Mouse (Mus musculus): ENCODE measurements around the gene Atxn7. TPM values are rescaled to one million over a fixed set of nuclear protein-coding genes. Genes with fewer than 3 reads are reported as not detected.
A peak's percentile ranks its signal among the peaks of the same experiment; 100 is the strongest.

Atxn7 gene
- polyA plus RNA-seq, 2 experiments: 1.1 to 3.0 TPM

GRCm38 (mm10) chr14:14009712-14010111 is 48.5 kb downstream of the Atxn7 start:
- Histone ChIP-seq H3K9ac (replicated peaks) (no peak overlapping the region), H3K27me3 (ENCODE audit: control insufficient read depth, insufficient read depth, low read length) (no peaks in the 10 kb centered on the region), H3K9me3 (ENCODE audit: control insufficient read depth, low read length) (no peaks in the 10 kb centered on the region), H3K4me2 (ENCODE audit: low read depth) (no peak overlapping the region), H3K4me3 (ENCODE audit: insufficient read depth in 1 of 2, low read depth in 2 of 2, low read length in 2 of 2) (no peak overlapping the region), H3K36me3 (replicated peaks; ENCODE audit: control insufficient read depth, insufficient read depth, low read depth) (no peaks in the 10 kb centered on the region), H3K27ac (no peak overlapping the region), H3K4me1 (replicated peaks; ENCODE audit: control insufficient read depth in 2 of 2, insufficient read depth in 2 of 2, low read length in 1 of 2) (peaks cover 4 to 7% of the 10 kb centered on the region in 2 experiments)
- 24% methylated on average over 6 of the region's 6 CpGs for WGBS (ENCODE audit: insufficient replicate concordance)
- ATAC-seq (ENCODE audit: insufficient read depth): no peak
- no peak for DNase-seq (ENCODE audit: low read depth in 3 of 3, low spot score in 3 of 3)
- TF ChIP-seq EP300 (IDR thresholded peaks at IDR 0.05; ENCODE audit: low read depth): no peak
- TF ChIP-seq CTCF (IDR thresholded peaks at IDR 0.05; ENCODE audit: low read depth): no peak

DNA sequence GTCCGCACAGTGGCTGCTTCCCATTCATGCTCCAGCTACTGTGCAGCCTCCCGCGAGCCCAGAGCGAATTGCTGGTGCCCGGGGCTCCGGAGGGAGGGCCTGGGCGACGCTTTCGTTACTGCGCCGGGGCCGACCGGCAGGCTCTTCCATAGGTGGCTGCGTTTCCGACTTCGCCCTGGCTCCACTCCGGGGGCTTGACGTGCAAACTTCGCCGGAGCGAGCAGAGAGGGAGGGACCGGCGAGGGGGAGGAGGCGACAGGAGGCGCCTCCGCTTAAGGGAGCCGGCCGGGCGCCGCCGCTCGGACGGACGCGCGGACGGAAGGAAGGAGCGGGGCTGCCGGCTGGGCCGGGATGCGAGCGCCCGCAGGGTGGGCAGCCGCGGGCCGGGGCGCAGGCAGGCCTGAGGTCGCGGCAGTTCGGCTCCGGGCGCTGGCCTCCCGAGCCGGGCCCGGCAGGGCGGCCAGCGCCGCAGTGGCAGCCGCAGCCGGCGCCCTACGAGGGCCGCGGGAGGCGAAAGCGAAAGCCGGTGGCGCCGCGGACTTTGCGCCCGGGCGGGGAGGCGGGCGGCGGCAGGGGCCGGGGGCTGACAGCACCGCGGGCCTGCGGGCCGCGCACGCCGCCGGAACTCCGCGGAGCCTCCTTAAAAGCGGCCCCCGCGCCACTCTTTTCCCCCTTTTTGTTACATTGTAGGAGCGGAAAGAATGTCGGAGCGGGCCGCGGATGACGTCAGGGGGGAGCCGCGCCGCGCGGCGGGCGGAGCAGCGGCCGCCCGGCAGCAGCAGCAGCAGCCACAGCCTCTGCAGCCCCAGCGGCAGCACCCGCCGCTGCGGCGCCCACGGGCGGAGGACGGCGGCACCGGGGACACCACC is 51.4 kb downstream of the Atxn7 start:
- H3K4me2 ChIP-seq (ENCODE audit: low read depth): peak overlapping the region; percentile 93
- TF ChIP-seq CTCF (IDR thresholded peaks at IDR 0.05; ENCODE audit: low read depth): no peak; the same call in 1 of the 2 replicates
- TF ChIP-seq EP300 (IDR thresholded peaks at IDR 0.05; ENCODE audit: low read depth): no peak
- H3K4me3 ChIP-seq (ENCODE audit: insufficient read depth in 1 of 2, low read depth in 2 of 2, low read length in 2 of 2): peak overlapping the region; percentile 93 to 96
- peak overlapping the region; percentile 94 for H3K9ac ChIP-seq (replicated peaks)
- DNase-seq (ENCODE audit: low read depth in 3 of 3, low spot score in 3 of 3) (peak; percentile 51 to 61 (median 60)), ATAC-seq (ENCODE audit: insufficient read depth) (peak; percentile 85)
- H3K4me1 ChIP-seq (replicated peaks; ENCODE audit: control insufficient read depth in 2 of 2, insufficient read depth in 2 of 2, low read length in 1 of 2): peaks cover 4 to 7% of the 10 kb centered on the region in 2 experiments
- no peaks in the 10 kb centered on the region for H3K9me3 ChIP-seq (ENCODE audit: control insufficient read depth, low read length)
- H3K36me3 ChIP-seq (replicated peaks; ENCODE audit: control insufficient read depth, insufficient read depth, low read depth): no peaks in the 10 kb centered on the region
- peak overlapping the region; percentile 58 for H3K27ac ChIP-seq
- WGBS (ENCODE audit: insufficient replicate concordance): under 1% methylated on average over 101 of the region's 116 CpGs
- no peaks in the 10 kb centered on the region for H3K27me3 ChIP-seq (ENCODE audit: control insufficient read depth, insufficient read depth, low read length)

GRCm38 (mm10) chr14:14013252-14013711 is 52.0 kb downstream of the Atxn7 start:
- TF ChIP-seq CTCF (IDR thresholded peaks at IDR 0.05; ENCODE audit: low read depth) (no peak), EP300 (IDR thresholded peaks at IDR 0.05; ENCODE audit: low read depth) (no peak)
- H3K27ac ChIP-seq: no peak overlapping the region
- no peaks in the 10 kb centered on the region for H3K27me3 ChIP-seq (ENCODE audit: control insufficient read depth, insufficient read depth, low read length)
- peak overlapping the region; percentile 94 for H3K9ac ChIP-seq (replicated peaks)
- peak in 2 of 3 experiments; percentile 9 to 22 for DNase-seq (ENCODE audit: low read depth in 3 of 3, low spot score in 3 of 3)
- peak overlapping the region; percentile 93 to 96 for H3K4me3 ChIP-seq (ENCODE audit: insufficient read depth in 1 of 2, low read depth in 2 of 2, low read length in 2 of 2)
- no peaks in the 10 kb centered on the region for H3K9me3 ChIP-seq (ENCODE audit: control insufficient read depth, low read length)
- WGBS (ENCODE audit: insufficient replicate concordance): under 1% methylated on average over 18 of the region's 27 CpGs
- ATAC-seq (ENCODE audit: insufficient read depth): peak; percentile 59
- peak overlapping the region; percentile 93 for H3K4me2 ChIP-seq (ENCODE audit: low read depth)
- peaks cover 4 to 7% of the 10 kb centered on the region in 2 experiments for H3K4me1 ChIP-seq (replicated peaks; ENCODE audit: control insufficient read depth in 2 of 2, insufficient read depth in 2 of 2, low read length in 1 of 2)
- H3K36me3 ChIP-seq (replicated peaks; ENCODE audit: control insufficient read depth, insufficient read depth, low read depth): no peaks in the 10 kb centered on the region

DNA sequence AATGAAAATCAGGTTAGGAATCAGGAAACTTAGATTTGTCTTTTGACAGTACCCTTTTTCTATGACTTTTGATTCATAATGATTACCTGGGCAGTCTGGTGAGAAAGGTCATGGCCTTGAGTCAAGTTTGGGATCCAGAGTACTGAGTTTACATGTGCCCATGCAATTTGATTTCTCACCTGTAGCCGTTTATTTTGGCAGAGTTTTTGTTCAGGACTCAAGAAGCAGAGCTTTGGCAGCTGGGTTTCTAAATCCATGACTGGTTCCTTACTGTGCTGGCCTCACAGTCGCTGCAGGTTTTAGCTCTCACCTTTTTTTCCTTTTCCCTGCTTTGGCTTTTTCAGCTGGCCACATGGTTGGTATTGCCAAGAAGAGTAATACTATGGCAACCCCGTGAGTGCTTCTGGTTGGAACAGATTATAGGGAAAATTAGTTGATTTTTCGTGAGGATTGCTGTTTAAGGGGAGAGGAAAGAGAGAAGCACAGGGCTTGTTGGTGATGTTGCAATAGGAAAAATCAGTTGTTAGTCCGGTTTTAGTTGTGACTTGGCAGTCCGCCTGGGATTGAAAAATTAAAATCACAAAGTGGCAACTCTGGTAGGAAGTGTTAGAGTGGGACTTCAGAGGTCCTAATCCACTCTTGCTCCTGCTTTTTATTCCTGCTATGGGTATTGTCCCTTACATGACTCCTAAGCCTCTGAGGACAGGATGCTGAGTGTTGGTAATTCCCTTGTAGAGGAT is 53.6 kb downstream of the Atxn7 start:
- Histone ChIP-seq H3K27ac (no peak overlapping the region), H3K36me3 (replicated peaks; ENCODE audit: control insufficient read depth, insufficient read depth, low read depth) (no peaks in the 10 kb centered on the region), H3K27me3 (ENCODE audit: control insufficient read depth, insufficient read depth, low read length) (no peaks in the 10 kb centered on the region), H3K4me1 (replicated peaks; ENCODE audit: control insufficient read depth in 2 of 2, insufficient read depth in 2 of 2, low read length in 1 of 2) (peaks cover 4 to 5% of the 10 kb centered on the region in 2 experiments), H3K9ac (replicated peaks) (no peak overlapping the region), H3K4me2 (ENCODE audit: low read depth) (no peak overlapping the region), H3K9me3 (ENCODE audit: control insufficient read depth, low read length) (no peaks in the 10 kb centered on the region), H3K4me3 (ENCODE audit: insufficient read depth in 1 of 2, low read depth in 2 of 2, low read length in 2 of 2) (no peak overlapping the region)
- WGBS (ENCODE audit: insufficient replicate concordance): 67% methylated on average over 6 of the region's 6 CpGs
- DNase-seq (ENCODE audit: low read depth in 3 of 3, low spot score in 3 of 3) (no peak), ATAC-seq (ENCODE audit: insufficient read depth) (no peak)
- no peak for TF ChIP-seq CTCF (IDR thresholded peaks at IDR 0.05; ENCODE audit: low read depth)
- TF ChIP-seq EP300 (IDR thresholded peaks at IDR 0.05; ENCODE audit: low read depth): no peak
